Mouse (Mus musculus) liver, postnatal 0 days (tissue): ENCODE results near the gene Rnf212.
"Not testable (repeated sequence)": the region's sequence is repeated elsewhere in the genome, so short reads cannot be mapped to it uniquely, and the experiment has no call there.

Experiments
- CTCF ChIP-seq: sonication (generic); IDR thresholded peaks from 2 replicates; pipeline ENCODE4 v1.5.1; 2016; ENCODE audit warnings: antibody characterized with exemption, low read depth
- EP300 ChIP-seq: IDR thresholded peaks from 2 replicates; pipeline ENCODE4 v1.6.1; 2016; ENCODE audit warnings: antibody characterized with exemption, low read depth, mild to moderate bottlenecking

GRCm38 (mm10) chr5:108808750-108809149 is 34.0 kb upstream of the Rnf212 start, which contains the start of gene Vmn2r8:
- TF ChIP-seq CTCF, EP300: not testable (repeated sequence)
